Mouse (Mus musculus) heart, embryonic 15.5 days (tissue): Measurements from ENCODE around the gene Zic5. TPM values are rescaled to one million over a fixed set of nuclear protein-coding genes. Genes with fewer than 3 reads are reported as not detected.

Source experiments
- ATAC-seq: fragments of 200-750 bp; cut with Nextera tagmentation; replicated peaks from 2 replicates; pipeline ENCODE4 v1.8.0; 2017; ENCODE audit warnings: low read depth, moderate TSS enrichment; ENCODE audit not compliant: insufficient number of reproducible peaks, insufficient read depth, low FRiP score
- H3K27ac ChIP-seq: fragments of 300-500 bp; sonication (generic); 2 replicates; pipeline ENCODE4 v1.5.1; 2015; ENCODE audit warnings: mild to moderate bottlenecking, inconsistent platforms
- H3K27me3 ChIP-seq: fragments of 300-500 bp; sonication (generic); 2 replicates; pipeline ENCODE4 v1.6.1; 2015; ENCODE audit warnings: inconsistent platforms
- H3K36me3 ChIP-seq: fragments of 300-500 bp; sonication (generic); 2 replicates; pipeline ENCODE4 v1.6.1; 2015; ENCODE audit warnings: mild to moderate bottlenecking, inconsistent platforms
- H3K4me1 ChIP-seq: fragments of 300-500 bp; sonication (generic); replicated peaks from 2 replicates; pipeline ENCODE4 v1.6.1; 2015; ENCODE audit warnings: inconsistent platforms
- H3K4me2 ChIP-seq: fragments of 300-500 bp; sonication (generic); 2 replicates; pipeline ENCODE4 v1.6.1; 2015; ENCODE audit warnings: inconsistent platforms, mild to moderate bottlenecking, moderate library complexity
- H3K4me3 ChIP-seq: fragments of 300-500 bp; sonication (generic); 2 replicates; pipeline ENCODE4 v1.5.1; 2015; ENCODE audit warnings: mild to moderate bottlenecking, inconsistent platforms
- H3K9ac ChIP-seq: fragments of 300-500 bp; sonication (generic); 2 replicates; pipeline ENCODE4 v1.6.1; 2015; ENCODE audit warnings: mild to moderate bottlenecking, inconsistent platforms
- H3K9me3 ChIP-seq: fragments of 300-500 bp; sonication (generic); replicated peaks from 2 replicates; pipeline ENCODE4 v1.6.1; 2016; ENCODE audit warnings: inconsistent platforms
- WGBS: fragments of 180-500 bp; shearing (Covaris S2); methylation state at CpG from one replicate; pipeline ENCODE4 v1.1.7; 2015; ENCODE audit warnings: mixed read lengths; 5-methylcytosine and 5-hydroxymethylcytosine counted together
- polyA plus RNA-seq: library from polyadenylated mRNA; unstranded; fragments of >200 nt; fragmentation: Nextera tagmentation; extraction: Ambion mirVana; gene quantifications from 2 replicates; pipeline ENCODE4 v1.2.1, GENCODE M21; 2015

Gene Zic5
- polyA plus RNA-seq, 1 experiment from 2014 or later, result 0.06 TPM

DNA sequence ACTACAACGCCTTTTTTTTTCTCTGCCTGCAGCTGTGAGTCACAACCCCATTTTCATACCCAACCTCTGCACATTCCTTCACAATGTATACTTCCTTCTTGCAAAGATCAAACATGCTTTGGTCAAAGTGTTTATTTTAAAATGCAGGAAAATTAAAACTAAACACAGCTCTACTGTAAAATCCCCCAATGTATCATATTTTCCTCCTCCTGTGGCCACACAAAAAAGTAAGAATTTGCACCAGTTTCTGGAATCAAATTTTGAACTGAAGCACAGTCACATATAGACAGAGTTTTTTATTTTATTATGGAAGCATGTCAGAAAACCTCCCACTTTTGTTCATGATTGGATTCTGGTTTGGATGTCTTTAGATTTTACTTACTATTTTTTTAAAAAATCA, 21.1 kb upstream of the Zic5 start:
- Histone ChIP-seq H3K4me3 (no peak overlapping the region), H3K9me3 (no peaks in the 10 kb centered on the region), H3K9ac (no peak overlapping the region), H3K4me1 (peaks cover 7% of the 10 kb centered on the region), H3K27me3 (peaks cover 95% of the 10 kb centered on the region), H3K27ac (no peak overlapping the region), H3K36me3 (no peaks in the 10 kb centered on the region), H3K4me2 (no peak overlapping the region)
- ATAC-seq, result no peak
- WGBS, result 20% methylated on average over 1 of the region's 1 CpGs

DNA sequence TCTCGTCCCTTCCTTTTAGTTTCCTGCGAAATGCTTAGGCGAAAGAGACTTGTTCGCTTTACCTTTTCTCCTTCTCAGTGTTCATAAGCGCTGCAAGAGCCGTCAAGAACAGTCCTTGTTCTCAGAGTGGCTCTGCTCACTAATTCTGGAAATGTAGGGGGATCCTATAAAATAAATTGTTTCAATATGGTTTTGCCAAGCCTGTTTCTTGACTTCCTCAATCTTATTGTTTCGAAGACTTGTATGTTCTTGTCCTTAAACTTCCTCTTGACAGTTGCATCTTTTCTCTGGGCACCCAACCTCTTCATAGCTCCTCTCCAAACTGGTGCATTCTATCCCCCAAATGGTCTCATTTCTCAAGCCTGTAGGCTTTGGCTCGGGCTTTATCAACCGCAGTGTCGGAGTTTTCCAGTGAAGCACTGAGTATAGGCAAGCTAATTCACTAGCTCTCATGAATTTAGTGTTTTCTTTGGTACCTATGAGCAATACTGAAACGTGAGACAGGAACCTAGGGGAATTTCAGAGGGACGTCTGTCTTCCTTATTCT, 20.2 kb upstream of the Zic5 start:
- no peaks in the 10 kb centered on the region for H3K36me3 ChIP-seq
- H3K9me3 ChIP-seq, result no peaks in the 10 kb centered on the region
- no peak overlapping the region for H3K4me2 ChIP-seq
- ATAC-seq, result no peak
- peaks cover 95% of the 10 kb centered on the region for H3K27me3 ChIP-seq
- no peak overlapping the region for H3K27ac ChIP-seq
- H3K4me3 ChIP-seq, result no peak overlapping the region
- H3K4me1 ChIP-seq, result peaks cover 5% of the 10 kb centered on the region
- 4% methylated on average over 12 of the region's 12 CpGs for WGBS
- H3K9ac ChIP-seq, result no peak overlapping the region

DNA sequence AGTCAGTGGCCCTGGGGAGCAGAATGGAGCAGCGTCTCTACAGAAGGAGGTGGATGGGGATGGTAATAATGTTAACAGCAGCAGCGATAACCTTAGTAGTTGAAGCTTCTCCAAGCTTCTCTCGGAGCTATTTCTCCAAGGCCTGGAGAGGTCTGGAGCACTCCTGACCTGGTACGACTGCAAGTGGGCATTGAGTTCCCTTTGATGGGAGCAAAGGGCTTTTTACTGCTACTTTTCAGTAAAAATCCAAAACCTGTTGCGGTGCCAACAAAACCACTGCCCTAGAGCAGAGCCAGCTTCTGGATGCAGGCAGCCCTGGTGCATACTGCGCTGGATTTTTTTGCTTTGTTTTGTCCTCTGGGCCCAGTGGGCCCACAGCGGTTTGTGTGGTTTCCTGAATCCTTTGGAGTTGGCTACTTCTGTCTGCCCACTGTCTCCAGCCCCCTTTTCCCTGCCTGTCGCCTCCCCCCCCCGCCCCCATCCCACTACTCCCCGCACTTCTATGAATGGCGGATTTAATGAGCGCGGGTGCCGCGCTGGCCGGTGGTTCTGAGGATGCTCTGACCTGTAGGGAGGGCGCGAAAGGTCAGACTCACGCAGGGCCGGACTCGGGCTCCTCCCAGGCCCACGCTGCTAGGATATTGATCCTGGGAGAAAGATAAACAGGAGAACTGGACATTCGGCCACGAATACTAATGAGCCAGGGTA, 19.5 kb upstream of the Zic5 start:
- Histone ChIP-seq H3K4me1 (no peaks in the 10 kb centered on the region), H3K27ac (no peak overlapping the region), H3K27me3 (peaks cover 94% of the 10 kb centered on the region), H3K9ac (no peak overlapping the region), H3K4me3 (no peak overlapping the region), H3K9me3 (no peaks in the 10 kb centered on the region), H3K4me2 (no peak overlapping the region), H3K36me3 (no peaks in the 10 kb centered on the region)
- WGBS, result 2% methylated on average over 23 of the region's 24 CpGs
- no peak for ATAC-seq

DNA sequence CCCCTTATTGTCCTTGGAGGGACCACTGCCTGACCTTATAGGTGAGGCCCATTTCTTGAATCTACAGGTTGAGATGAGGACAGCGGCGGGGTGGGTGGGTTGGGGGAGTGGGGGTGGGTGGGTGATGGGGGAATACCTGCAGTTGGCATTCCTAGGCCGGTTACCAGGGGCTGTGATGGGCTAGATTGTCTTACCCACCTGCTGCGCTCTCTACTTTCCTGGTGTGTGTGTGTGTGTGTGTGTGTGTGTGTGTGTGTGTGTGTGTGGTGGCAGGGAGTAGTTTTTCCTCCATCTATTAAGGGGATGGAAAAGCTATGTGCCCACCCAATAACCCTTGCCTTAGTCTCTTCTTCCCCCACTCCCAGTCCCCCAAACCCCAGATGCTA, 19.0 kb upstream of the Zic5 start:
- 10% methylated on average over 4 of the region's 4 CpGs for WGBS
- Histone ChIP-seq H3K4me3 (no peak overlapping the region), H3K27ac (no peak overlapping the region), H3K9ac (no peak overlapping the region), H3K4me2 (no peak overlapping the region), H3K27me3 (peaks cover 93% of the 10 kb centered on the region), H3K9me3 (no peaks in the 10 kb centered on the region), H3K36me3 (no peaks in the 10 kb centered on the region), H3K4me1 (no peaks in the 10 kb centered on the region)
- ATAC-seq, result no peak

GRCm38 (mm10) chr14:122483556-122484421, 18.3 kb upstream of the Zic5 start:
- Histone ChIP-seq H3K27ac (no peak overlapping the region), H3K27me3 (peaks cover 92% of the 10 kb centered on the region), H3K4me1 (no peaks in the 10 kb centered on the region), H3K4me3 (no peak overlapping the region), H3K36me3 (no peaks in the 10 kb centered on the region), H3K4me2 (no peak overlapping the region), H3K9me3 (no peaks in the 10 kb centered on the region), H3K9ac (no peak overlapping the region)
- WGBS, result 3% methylated on average over 18 of the region's 18 CpGs
- no peak for ATAC-seq

- Histone ChIP-seq H3K4me2 (no peak overlapping the region), H3K9ac (no peak overlapping the region)
Measured at GRCm38 (mm10) chr14:122483024-122483385, 17.5 kb upstream of the Zic5 start.

GRCm38 (mm10) chr14:122482081-122483023, 16.9 kb upstream of the Zic5 start:
- Histone ChIP-seq H3K27ac (no peak overlapping the region), H3K4me1 (no peaks in the 10 kb centered on the region), H3K27me3 (peaks cover 97% of the 10 kb centered on the region), H3K36me3 (no peaks in the 10 kb centered on the region), H3K4me2 (no peak overlapping the region), H3K9ac (no peak overlapping the region), H3K9me3 (no peaks in the 10 kb centered on the region), H3K4me3 (no peak overlapping the region)
- ATAC-seq, result no peak
- WGBS, result 2% methylated on average over 38 of the region's 38 CpGs

More at GRCm38 (mm10) chr14:122483024-122483385, 17.5 kb upstream of the Zic5 start:
- Histone ChIP-seq H3K4me3 (no peak overlapping the region), H3K27ac (no peak overlapping the region), H3K36me3 (no peaks in the 10 kb centered on the region), H3K9me3 (no peaks in the 10 kb centered on the region), H3K27me3 (peaks cover 95% of the 10 kb centered on the region), H3K4me1 (no peaks in the 10 kb centered on the region)
- no peak for ATAC-seq
- 5% methylated on average over 5 of the region's 5 CpGs for WGBS

- Histone ChIP-seq H3K36me3 (no peaks in the 10 kb centered on the region), H3K4me1 (peaks cover 6% of the 10 kb centered on the region), H3K4me2 (no peak overlapping the region), H3K9me3 (no peaks in the 10 kb centered on the region), H3K27me3 (peaks cover 97% of the 10 kb centered on the region), H3K9ac (no peak overlapping the region), H3K4me3 (no peak overlapping the region), H3K27ac (no peak overlapping the region)
- WGBS, result 6% methylated on average over 15 of the region's 15 CpGs
- ATAC-seq, result no peak
Measured at GRCm38 (mm10) chr14:122481181-122481580, 15.7 kb upstream of the Zic5 start.

DNA sequence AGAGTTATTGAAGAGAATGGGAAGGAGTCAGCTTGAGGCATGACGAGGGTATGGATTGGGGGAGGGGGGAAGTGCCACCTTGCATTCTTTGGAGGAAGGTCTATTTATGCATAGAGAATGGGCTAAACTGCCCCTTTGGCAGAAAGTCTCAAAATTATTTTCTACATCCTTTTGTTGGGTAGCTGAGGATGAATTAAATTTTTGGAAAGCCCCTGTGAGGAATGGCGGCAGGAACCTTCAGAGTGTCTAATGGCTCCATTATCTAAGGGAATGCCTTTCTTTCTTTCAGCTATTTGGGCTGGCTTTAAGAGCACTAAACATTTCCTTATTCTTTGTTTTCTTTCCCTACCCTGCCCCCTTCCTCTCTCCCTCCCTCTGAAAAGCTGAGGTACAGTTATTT, 14.9 kb upstream of the Zic5 start:
- ATAC-seq, result no peak
- no peak overlapping the region for H3K4me2 ChIP-seq
- no peak overlapping the region for H3K4me3 ChIP-seq
- WGBS, result 8% methylated on average over 2 of the region's 2 CpGs
- peaks cover 14% of the 10 kb centered on the region for H3K4me1 ChIP-seq
- H3K36me3 ChIP-seq, result no peaks in the 10 kb centered on the region
- H3K27ac ChIP-seq, result no peak overlapping the region
- no peaks in the 10 kb centered on the region for H3K9me3 ChIP-seq
- peaks cover 97% of the 10 kb centered on the region for H3K27me3 ChIP-seq
- no peak overlapping the region for H3K9ac ChIP-seq

DNA sequence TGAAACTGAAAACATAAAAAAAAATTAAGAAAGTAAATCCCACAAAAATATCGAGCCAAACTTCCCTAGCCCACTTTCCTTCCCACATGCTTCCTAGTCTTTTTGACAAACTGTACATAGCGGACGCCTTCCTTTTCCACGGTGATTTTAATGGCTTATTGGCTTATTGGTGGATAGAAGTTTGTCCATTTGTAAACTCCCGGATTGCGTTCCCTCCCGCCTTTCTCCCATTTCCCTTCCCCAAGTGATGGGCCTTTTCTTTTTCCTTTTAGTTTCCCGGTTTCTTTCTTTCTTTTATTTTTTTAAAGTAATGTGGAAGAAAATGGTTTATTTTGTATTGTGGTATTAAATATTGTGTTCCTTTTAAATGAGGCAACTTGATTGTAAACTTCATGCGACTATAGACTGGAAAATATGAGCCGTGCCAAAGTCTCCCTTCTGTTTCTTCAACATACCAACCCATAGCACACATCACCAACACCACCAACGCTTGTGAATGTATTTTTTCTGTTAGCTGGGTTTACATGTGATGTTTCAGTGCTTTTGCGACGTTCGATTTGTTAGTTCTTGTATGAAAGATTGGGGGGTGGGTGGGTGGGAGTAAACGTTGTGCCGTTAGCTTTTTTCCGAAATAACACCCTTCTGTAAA, 14.1 kb upstream of the Zic5 start:
- Histone ChIP-seq H3K4me1 (peaks cover 22% of the 10 kb centered on the region), H3K27ac (no peak overlapping the region), H3K9ac (no peak overlapping the region), H3K9me3 (no peaks in the 10 kb centered on the region), H3K27me3 (peaks cover 97% of the 10 kb centered on the region), H3K36me3 (no peaks in the 10 kb centered on the region), H3K4me2 (no peak overlapping the region), H3K4me3 (no peak overlapping the region)
- no peak for ATAC-seq
- WGBS, result 21% methylated on average over 17 of the region's 17 CpGs
